Mouse (Mus musculus) neural tube, embryonic 11.5 days (tissue): ENCODE measurements at regions not wholly inside any gene's neighbourhood (a gene's known extent, or its start where the extent isn't known, plus 50 kb on each side); places are given as distances from the start of the nearest gene placed in this dataset.

Source experiments
- ATAC-seq: fragments of 200-750 bp; cut with Nextera tagmentation; 2 replicates; pipeline ENCODE4 v1.8.0; 2017; ENCODE audit warnings: moderate number of reproducible peaks, mild to moderate bottlenecking, moderate TSS enrichment, moderate library complexity; ENCODE audit not compliant: insufficient read depth, low FRiP score, low TSS enrichment
- DNase-seq: peaks from one replicate; pipeline ENCODE4 v3.0.0-alpha.2; 2015; ENCODE audit warnings: low spot score
- H3K27ac ChIP-seq: fragments of 300-500 bp; sonication (generic); 2 replicates; pipeline ENCODE4 v1.5.1; 2014; ENCODE audit warnings: low read depth, mild to moderate bottlenecking, low read length
- H3K27me3 ChIP-seq: fragments of 300-500 bp; sonication (generic); 2 replicates; pipeline ENCODE4 v1.6.1; 2014; ENCODE audit warnings: mild to moderate bottlenecking, low read length, mixed read lengths; ENCODE audit not compliant: control insufficient read depth, insufficient read depth
- H3K36me3 ChIP-seq: fragments of 300-500 bp; sonication (generic); 2 replicates; pipeline ENCODE4 v1.6.1; 2014; ENCODE audit warnings: mild to moderate bottlenecking, low read length, moderate library complexity, mixed read lengths; ENCODE audit not compliant: control insufficient read depth, insufficient read depth
- H3K4me1 ChIP-seq: fragments of 300-500 bp; sonication (generic); 2 replicates; pipeline ENCODE4 v1.6.1; 2014; ENCODE audit warnings: low read length, mixed read lengths; ENCODE audit not compliant: control insufficient read depth, insufficient read depth
- H3K4me2 ChIP-seq: fragments of 300-500 bp; sonication (generic); 2 replicates; pipeline ENCODE4 v1.6.1; 2014; ENCODE audit warnings: low read depth, mild to moderate bottlenecking, moderate library complexity
- H3K4me3 ChIP-seq: fragments of 300-500 bp; sonication (generic); 2 replicates; pipeline ENCODE4 v1.5.1; 2014; ENCODE audit warnings: low read depth, low read length
- H3K9ac ChIP-seq: fragments of 300-500 bp; sonication (generic); 2 replicates; pipeline ENCODE4 v1.6.1; 2014; ENCODE audit warnings: mild to moderate bottlenecking, low read length
- H3K9me3 ChIP-seq: fragments of 300-500 bp; sonication (generic); 2 replicates; pipeline ENCODE4 v1.6.1; 2016; ENCODE audit warnings: low read length; ENCODE audit not compliant: control insufficient read depth
- WGBS: fragments of 180-500 bp; shearing (Covaris S2); extraction: QIAGEN DNeasy Blood & Tissue Kit; methylation state at CpG from one replicate; pipeline ENCODE4 v1.1.7; 2014; 5-methylcytosine and 5-hydroxymethylcytosine counted together

DNA sequence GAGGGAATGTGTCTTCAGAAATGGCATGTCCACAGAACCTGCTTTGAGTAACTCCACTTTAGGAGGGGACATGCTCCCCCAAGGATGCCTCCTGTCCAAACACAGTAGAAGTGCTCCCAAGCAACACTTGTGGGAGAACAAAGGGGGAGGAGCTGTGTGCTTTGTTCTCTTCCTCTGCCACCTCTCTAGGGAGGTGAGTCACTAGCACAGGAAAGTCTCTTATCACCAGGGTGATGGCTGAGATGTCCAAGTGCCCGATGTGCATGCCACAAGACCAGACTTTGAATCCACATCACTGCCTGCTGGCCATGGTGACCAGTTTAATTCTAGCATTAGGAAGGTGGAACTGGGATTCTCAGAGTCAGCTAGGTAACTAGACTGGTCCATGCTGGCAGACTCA lies 214.1 kb downstream of the Uaca start:
- ATAC-seq, result no peak
- Histone ChIP-seq H3K9me3 (no peaks in the 10 kb centered on the region), H3K27ac (no peak overlapping the region), H3K9ac (no peak overlapping the region), H3K36me3 (no peaks in the 10 kb centered on the region), H3K27me3 (no peaks in the 10 kb centered on the region), H3K4me2 (no peak overlapping the region), H3K4me3 (no peak overlapping the region), H3K4me1 (no peaks in the 10 kb centered on the region)
- 89% methylated on average over 1 of the region's 1 CpGs for WGBS
- DNase-seq, result no peak

- H3K9me3 ChIP-seq, result no peaks in the 10 kb centered on the region
- no peak overlapping the region for H3K9ac ChIP-seq
- no peak overlapping the region for H3K27ac ChIP-seq
- no peaks in the 10 kb centered on the region for H3K36me3 ChIP-seq
- no peaks in the 10 kb centered on the region for H3K27me3 ChIP-seq
- H3K4me3 ChIP-seq, result no peak overlapping the region
- no peak for ATAC-seq
- H3K4me2 ChIP-seq, result no peak overlapping the region
- H3K4me1 ChIP-seq, result no peaks in the 10 kb centered on the region
- DNase-seq, result no peak
These were observed 216.7 kb downstream of the Uaca start for GRCm38 (mm10) chr9:61011066-61011465.

DNA sequence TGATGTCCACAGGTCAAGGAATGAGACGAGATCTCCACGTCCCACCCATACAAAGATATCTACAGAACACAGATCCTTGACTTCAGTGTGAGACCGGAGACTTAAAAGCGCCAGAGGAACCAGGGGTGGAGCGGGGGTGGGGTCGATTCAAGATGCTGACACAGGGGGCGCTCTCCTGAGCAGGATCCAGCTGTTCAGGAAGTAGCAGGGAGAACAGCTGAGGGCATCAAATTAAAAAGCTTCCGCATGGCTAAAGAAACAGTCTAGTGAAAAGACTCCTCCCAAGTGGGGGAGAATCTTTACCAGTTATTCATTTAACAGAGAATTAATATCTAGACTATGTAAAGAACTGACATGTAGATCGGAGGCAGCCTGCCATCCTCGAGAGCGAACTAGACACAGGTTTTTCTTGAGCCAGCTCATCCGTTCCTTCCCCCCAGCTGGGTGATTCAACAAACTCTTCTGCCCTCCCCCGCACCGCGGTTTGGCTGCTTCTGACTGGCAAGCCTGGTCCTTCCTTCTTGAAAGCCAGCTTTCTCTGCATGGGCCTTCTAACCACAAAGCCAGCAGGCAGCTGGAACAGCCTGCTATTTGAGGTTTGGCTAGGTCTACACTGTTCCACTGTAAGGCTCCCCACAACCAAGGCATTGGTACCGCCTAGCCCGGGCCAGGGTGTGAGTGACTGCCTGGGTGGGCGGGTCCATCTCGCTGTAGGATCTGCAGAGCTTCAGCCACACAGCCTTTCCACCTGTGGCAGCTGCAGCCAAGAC lies 218.6 kb downstream of the Uaca start:
- ATAC-seq, result no peak

DNA sequence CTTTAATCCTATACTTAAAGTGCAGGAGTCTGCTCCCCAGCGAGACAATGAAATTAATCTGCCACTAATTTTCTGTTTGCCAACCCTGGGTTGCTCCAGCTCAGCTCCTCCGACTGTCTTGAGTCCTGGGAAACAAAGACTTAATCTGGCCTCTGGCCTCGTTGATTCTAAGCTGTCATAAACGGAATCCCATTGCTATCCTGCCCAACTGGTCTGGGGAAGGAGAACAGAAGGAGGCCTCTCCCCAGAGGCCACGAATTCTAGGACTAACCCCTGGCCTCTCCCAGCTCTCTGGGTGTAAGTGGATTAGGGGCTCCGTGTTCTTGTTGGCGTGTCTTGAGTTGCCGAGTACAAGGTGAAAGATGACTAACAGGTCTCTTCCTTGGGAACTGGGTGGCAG lies 219.8 kb downstream of the Uaca start:
- Histone ChIP-seq H3K9ac (no peak overlapping the region), H3K4me1 (no peaks in the 10 kb centered on the region)
- 79% methylated on average over 8 of the region's 8 CpGs for WGBS

More for the DNA sequence above, 218.6 kb downstream of the Uaca start:
- no peaks in the 10 kb centered on the region for H3K36me3 ChIP-seq
- no peaks in the 10 kb centered on the region for H3K27me3 ChIP-seq
- no peak overlapping the region for H3K4me3 ChIP-seq
- no peak for DNase-seq
- no peak overlapping the region for H3K27ac ChIP-seq
- no peaks in the 10 kb centered on the region for H3K4me1 ChIP-seq
- no peak overlapping the region for H3K4me2 ChIP-seq
- no peak overlapping the region for H3K9ac ChIP-seq
- WGBS, result 68% methylated on average over 19 of the region's 19 CpGs
- no peaks in the 10 kb centered on the region for H3K9me3 ChIP-seq

GRCm38 (mm10) chr9:61015374-61015890 lies 221.1 kb downstream of the Uaca start:
- H3K27ac ChIP-seq, result no peak overlapping the region
- no peaks in the 10 kb centered on the region for H3K27me3 ChIP-seq
- H3K4me1 ChIP-seq, result no peaks in the 10 kb centered on the region
- no peak overlapping the region for H3K9ac ChIP-seq
- ATAC-seq (no peak), DNase-seq (no peak)
- 58% methylated on average over 15 of the region's 15 CpGs for WGBS
- H3K36me3 ChIP-seq, result no peaks in the 10 kb centered on the region
- H3K9me3 ChIP-seq, result no peaks in the 10 kb centered on the region
- H3K4me2 ChIP-seq, result no peak overlapping the region
- H3K4me3 ChIP-seq, result no peak overlapping the region

More for the DNA sequence above, 219.8 kb downstream of the Uaca start:
- no peak for DNase-seq
- no peaks in the 10 kb centered on the region for H3K36me3 ChIP-seq
- no peak for ATAC-seq
- H3K4me3 ChIP-seq, result no peak overlapping the region
- no peaks in the 10 kb centered on the region for H3K9me3 ChIP-seq
- no peaks in the 10 kb centered on the region for H3K27me3 ChIP-seq
- H3K4me2 ChIP-seq, result no peak overlapping the region
- H3K27ac ChIP-seq, result no peak overlapping the region

GRCm38 (mm10) chr9:61016673-61017072 lies 222.3 kb downstream of the Uaca start:
- H3K4me2 ChIP-seq, result no peak overlapping the region
- DNase-seq (no peak), ATAC-seq (no peak)
- H3K27me3 ChIP-seq, result no peaks in the 10 kb centered on the region
- no peak overlapping the region for H3K27ac ChIP-seq
- no peak overlapping the region for H3K9ac ChIP-seq
- H3K9me3 ChIP-seq, result no peaks in the 10 kb centered on the region
- H3K4me1 ChIP-seq, result no peaks in the 10 kb centered on the region
- H3K36me3 ChIP-seq, result no peaks in the 10 kb centered on the region
- WGBS, result 37% methylated on average over 10 of the region's 10 CpGs
- no peak overlapping the region for H3K4me3 ChIP-seq

GRCm38 (mm10) chr9:61019938-61020337 lies 225.6 kb downstream of the Uaca start:
- no peak overlapping the region for H3K4me2 ChIP-seq
- ATAC-seq (no peak), DNase-seq (no peak)
- no peaks in the 10 kb centered on the region for H3K4me1 ChIP-seq
- H3K4me3 ChIP-seq, result no peak overlapping the region
- 73% methylated on average over 4 of the region's 4 CpGs for WGBS
- no peaks in the 10 kb centered on the region for H3K9me3 ChIP-seq
- no peaks in the 10 kb centered on the region for H3K36me3 ChIP-seq
- H3K27me3 ChIP-seq, result no peaks in the 10 kb centered on the region
- H3K27ac ChIP-seq, result no peak overlapping the region
- H3K9ac ChIP-seq, result no peak overlapping the region

GRCm38 (mm10) chr9:61021810-61022209 lies 227.5 kb downstream of the Uaca start:
- WGBS, result 92% methylated on average over 5 of the region's 5 CpGs

DNA sequence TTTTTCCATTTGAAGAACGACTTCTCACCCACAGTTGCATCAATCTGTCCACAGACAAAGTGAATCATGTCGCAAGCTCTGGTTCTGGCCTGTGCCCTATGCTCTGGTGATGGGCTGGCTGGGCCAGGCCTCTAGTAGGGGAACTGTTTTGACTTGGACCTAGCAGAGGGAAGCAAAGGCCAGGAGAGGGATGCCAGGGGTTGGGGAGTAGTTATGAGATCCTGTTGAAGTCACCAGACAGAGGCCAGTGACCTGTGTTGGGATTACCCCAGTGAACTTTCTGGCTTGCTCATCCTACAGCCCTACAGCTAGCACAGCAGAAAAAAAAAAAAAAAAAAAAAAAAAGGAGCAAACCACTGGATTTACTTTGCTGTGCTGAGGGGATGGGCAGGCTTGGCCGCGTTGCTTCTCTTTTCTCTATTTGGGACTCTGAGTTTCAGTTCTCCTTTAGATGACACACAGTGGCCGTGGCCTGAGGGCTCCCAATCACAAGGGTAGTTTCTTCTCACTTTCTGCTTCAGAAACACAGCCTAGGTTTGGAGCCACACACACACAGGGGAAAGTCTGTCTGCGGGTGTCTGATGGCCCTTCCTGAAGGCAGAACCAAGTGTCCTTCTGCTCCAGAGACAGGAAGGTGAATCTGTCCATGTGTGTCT lies 228.2 kb downstream of the Uaca start:
- Histone ChIP-seq H3K4me1 (no peaks in the 10 kb centered on the region), H3K27ac (no peak overlapping the region), H3K9me3 (no peaks in the 10 kb centered on the region), H3K36me3 (no peaks in the 10 kb centered on the region), H3K27me3 (no peaks in the 10 kb centered on the region), H3K9ac (no peak overlapping the region), H3K4me3 (no peak overlapping the region), H3K4me2 (no peak overlapping the region)
- WGBS, result 84% methylated on average over 6 of the region's 6 CpGs
- DNase-seq (no peak), ATAC-seq (no peak)

More at GRCm38 (mm10) chr9:61021810-61022209, 227.5 kb downstream of the Uaca start:
- Histone ChIP-seq H3K4me1 (no peaks in the 10 kb centered on the region), H3K9me3 (no peaks in the 10 kb centered on the region), H3K27me3 (no peaks in the 10 kb centered on the region), H3K36me3 (no peaks in the 10 kb centered on the region), H3K27ac (no peak overlapping the region), H3K9ac (no peak overlapping the region), H3K4me2 (no peak overlapping the region), H3K4me3 (no peak overlapping the region)
- ATAC-seq (no peak), DNase-seq (no peak)
